Mouse (Mus musculus): ENCODE data around the gene Pdp2. TPM values are rescaled to one million over a fixed set of nuclear protein-coding genes. Genes with fewer than 3 reads are reported as not detected.

The Pdp2 gene
- total and polyA plus RNA-seq, 3 experiments, result 12.2 to 12.4 TPM; not detected in 1

GRCm38 (mm10) chr8:104627065-104627740 lies 36.0 kb downstream of the Pdp2 start:
- peaks cover 0 to 10% of the 10 kb centered on the region in 2 experiments; a peak in 2 of 4 replicates for H3K36me3 ChIP-seq (ENCODE audit: control insufficient read depth in 1 of 2, insufficient read depth in 2 of 2, low read length in 2 of 2)
- peaks cover 6 to 20% of the 10 kb centered on the region in 2 experiments for H3K4me1 ChIP-seq (ENCODE audit: control insufficient read depth in 1 of 2, insufficient read depth in 2 of 2, low read length in 2 of 2)
- no peaks in the 10 kb centered on the region for H3K9me3 ChIP-seq (replicated peaks; ENCODE audit: insufficient read depth, low read length)
- no peaks in the 10 kb centered on the region for H3K79me2 ChIP-seq (ENCODE audit: control insufficient read depth, insufficient read depth, low read length, poor library complexity)
- H3K27ac ChIP-seq (ENCODE audit: control insufficient read depth, low read depth, low read length), result no peak overlapping the region
- no peaks in the 10 kb centered on the region for H3K27me3 ChIP-seq (ENCODE audit: control insufficient read depth in 1 of 2, insufficient read depth in 2 of 2, low read length in 2 of 2)
- no peak for TF ChIP-seq HCFC1 (IDR thresholded peaks at IDR 0.05; ENCODE audit: low read depth, low read length)
- TF ChIP-seq TAL1 (IDR thresholded peaks at IDR 0.05; ENCODE audit: low read length), result no peak
- no peak for TF ChIP-seq MXI1 (IDR thresholded peaks at IDR 0.05; ENCODE audit: low read depth, low read length)
- peak; percentile 68 for TF ChIP-seq ZNF384 (IDR thresholded peaks at IDR 0.05; ENCODE audit: low read depth, low read length)
- H3K9ac ChIP-seq (ENCODE audit: control insufficient read depth, low read depth, low read length, poor library complexity, severe bottlenecking), result no peak overlapping the region
- H3K4me3 ChIP-seq (ENCODE audit: control insufficient read depth in 1 of 2, insufficient read depth in 1 of 2, low read depth in 2 of 2, low read length in 2 of 2), result no peak overlapping the region
- no peak for DNase-seq (ENCODE audit: low read depth, low spot score)

GRCm38 (mm10) chr8:104628402-104628801 lies 37.2 kb downstream of the Pdp2 start:
- no peak overlapping the region for H3K9ac ChIP-seq (ENCODE audit: control insufficient read depth, low read depth, low read length, poor library complexity, severe bottlenecking)
- H3K79me2 ChIP-seq (ENCODE audit: control insufficient read depth, insufficient read depth, low read length, poor library complexity), result no peaks in the 10 kb centered on the region
- no peak for TF ChIP-seq HCFC1 (IDR thresholded peaks at IDR 0.05; ENCODE audit: low read depth, low read length)
- TF ChIP-seq SMC3 (IDR thresholded peaks at IDR 0.05; ENCODE audit: low read depth, low read length), result no peak
- no peak for TF ChIP-seq ETS1 (IDR thresholded peaks at IDR 0.05; ENCODE audit: low read depth, low read length)
- no peak for TF ChIP-seq ZNF384 (IDR thresholded peaks at IDR 0.05; ENCODE audit: low read depth, low read length)
- no peak for TF ChIP-seq UBTF (IDR thresholded peaks at IDR 0.05; ENCODE audit: borderline replicate concordance, insufficient read depth, low read depth, low read length)
- no peak for TF ChIP-seq CTCF (IDR thresholded peaks at IDR 0.05 in 2 of 3, conservative IDR thresholded peaks at IDR 0.05 in 1 of 3; ENCODE audit: control insufficient read depth in 1 of 3, insufficient read depth in 1 of 3, low read depth in 2 of 3, low read length in 3 of 3, poor library complexity in 1 of 3, severe bottlenecking in 1 of 3)
- no peak for TF ChIP-seq TAL1 (IDR thresholded peaks at IDR 0.05; ENCODE audit: low read length)
- TF ChIP-seq CHD2 (IDR thresholded peaks at IDR 0.05; ENCODE audit: low read length), result no peak
- TF ChIP-seq ZMIZ1 (IDR thresholded peaks at IDR 0.05; ENCODE audit: low read depth, low read length), result no peak
- no peak for TF ChIP-seq POLR2AphosphoS2 (IDR thresholded peaks at IDR 0.05; ENCODE audit: low read length)
- no peak for TF ChIP-seq MAZ (IDR thresholded peaks at IDR 0.05; ENCODE audit: low read depth, low read length)
- no peak for TF ChIP-seq E2F4 (IDR thresholded peaks at IDR 0.05; ENCODE audit: borderline replicate concordance, low read depth, low read length)
- no peak for TF ChIP-seq EP300 (IDR thresholded peaks at IDR 0.05; ENCODE audit: low read depth in 1 of 2, low read length in 2 of 2)
- TF ChIP-seq ZKSCAN1 (IDR thresholded peaks at IDR 0.05; ENCODE audit: low read depth, low read length), result no peak
- no peak for TF ChIP-seq USF1 (IDR thresholded peaks at IDR 0.05; ENCODE audit: low read depth, low read length)
- TF ChIP-seq SIN3A (IDR thresholded peaks at IDR 0.05; ENCODE audit: low read length), result no peak
- TF ChIP-seq GABPA (IDR thresholded peaks at IDR 0.05; ENCODE audit: low read depth, low read length), result no peak
- TF ChIP-seq ELF1 (IDR thresholded peaks at IDR 0.05; ENCODE audit: low read depth, low read length), result no peak
- TF ChIP-seq POLR2A (IDR thresholded peaks at IDR 0.05; ENCODE audit: control insufficient read depth in 1 of 2, insufficient read depth in 1 of 2, low read depth in 1 of 2, low read length in 2 of 2, poor library complexity in 1 of 2), result no peak
- no peak for TF ChIP-seq RAD21 (IDR thresholded peaks at IDR 0.05; ENCODE audit: low read depth, low read length)
- no peaks in the 10 kb centered on the region for H3K9me3 ChIP-seq (replicated peaks; ENCODE audit: insufficient read depth, low read length)
- peaks cover 6 to 20% of the 10 kb centered on the region in 2 experiments for H3K4me1 ChIP-seq (ENCODE audit: control insufficient read depth in 1 of 2, insufficient read depth in 2 of 2, low read length in 2 of 2)
- DNase-seq (ENCODE audit: low read depth, low spot score), result no peak
- H3K36me3 ChIP-seq (ENCODE audit: control insufficient read depth in 1 of 2, insufficient read depth in 2 of 2, low read length in 2 of 2), result peaks cover 0 to 10% of the 10 kb centered on the region in 2 experiments; a peak in 2 of 4 replicates
- H3K4me3 ChIP-seq (ENCODE audit: control insufficient read depth in 1 of 2, insufficient read depth in 1 of 2, low read depth in 2 of 2, low read length in 2 of 2), result no peak overlapping the region
- H3K27ac ChIP-seq (ENCODE audit: control insufficient read depth, low read depth, low read length), result no peak overlapping the region
- no peaks in the 10 kb centered on the region for H3K27me3 ChIP-seq (ENCODE audit: control insufficient read depth in 1 of 2, insufficient read depth in 2 of 2, low read length in 2 of 2)
